Mouse (Mus musculus): ENCODE data around the gene Cln5.

Cln5 gene

GRCm38 (mm10) chr14:103069864-103070611 lies at the start of gene Cln5:
Cln5 (plus strand) TSS chr14:103070216.
- DNase-seq (ENCODE audit: low spot score), result peak; percentile 91

GRCm38 (mm10) chr14:103029203-103029602 lies 40.8 kb upstream of the Cln5 start:
- no peak for DNase-seq (ENCODE audit: low spot score)

DNA sequence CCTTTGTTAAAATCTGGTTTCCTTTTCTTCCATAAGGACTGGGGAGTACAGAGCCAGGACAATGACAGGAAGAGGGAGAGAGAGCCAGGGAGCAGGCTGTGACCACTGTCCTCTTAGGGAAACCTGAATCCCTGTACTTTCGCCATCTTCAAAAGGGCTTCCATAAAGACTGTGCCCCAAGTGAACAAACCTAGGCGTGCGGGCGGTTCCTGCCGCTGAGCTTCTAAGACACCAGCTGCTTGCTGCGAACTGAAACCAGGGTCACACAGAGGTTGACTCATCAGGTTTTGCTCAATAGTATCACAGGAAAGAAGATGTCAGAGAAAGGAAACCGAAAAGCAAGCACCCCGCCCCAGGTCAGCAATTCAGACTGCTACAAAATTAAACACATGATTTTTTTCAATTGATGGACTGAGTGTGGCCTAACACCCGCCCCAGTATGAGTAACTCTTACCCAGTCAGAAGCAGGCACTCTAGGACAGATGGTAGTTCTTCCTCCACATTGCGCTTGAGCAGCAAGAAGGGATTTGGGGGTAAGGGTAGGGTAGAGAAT lies 36.7 kb upstream of the Cln5 start:
- DNase-seq (ENCODE audit: low spot score), result no peak

DNA sequence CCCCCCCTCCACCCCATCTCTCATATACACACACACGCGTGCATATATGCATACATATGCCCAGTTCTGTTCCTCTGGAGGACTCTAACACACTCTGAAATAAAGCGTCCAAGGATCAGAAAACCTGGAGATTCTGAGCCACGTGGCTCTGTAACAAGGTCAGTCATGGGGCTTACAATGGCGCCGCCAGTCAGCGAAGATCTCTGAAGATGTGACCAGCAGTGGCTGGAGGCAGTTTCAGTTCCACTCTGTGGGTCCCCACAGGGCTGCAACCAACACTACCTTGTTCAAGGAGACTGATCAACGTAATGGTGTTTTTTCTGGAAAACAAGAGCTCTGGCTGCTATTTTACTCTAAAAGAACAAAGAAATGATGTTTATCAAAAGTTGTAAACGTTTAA lies 35.9 kb upstream of the Cln5 start:
- DNase-seq (ENCODE audit: low spot score), result no peak

- no peak for DNase-seq (ENCODE audit: low spot score)
Observed at GRCm38 (mm10) chr14:103037016-103037415, 33.0 kb upstream of the Cln5 start.

- no peak for DNase-seq (ENCODE audit: low spot score)
Observed at GRCm38 (mm10) chr14:103046677-103047076, 23.3 kb upstream of the Cln5 start, which contains the start of gene Acod1. Acod1 (plus strand) TSS chr14:103046977.

GRCm38 (mm10) chr14:103048292-103049086 lies 21.5 kb upstream of the Cln5 start:
- no peak for DNase-seq (ENCODE audit: low spot score)

- peak; percentile 39 for DNase-seq (ENCODE audit: low spot score)
Observed at GRCm38 (mm10) chr14:103051159-103051769, 18.8 kb upstream of the Cln5 start.

DNA sequence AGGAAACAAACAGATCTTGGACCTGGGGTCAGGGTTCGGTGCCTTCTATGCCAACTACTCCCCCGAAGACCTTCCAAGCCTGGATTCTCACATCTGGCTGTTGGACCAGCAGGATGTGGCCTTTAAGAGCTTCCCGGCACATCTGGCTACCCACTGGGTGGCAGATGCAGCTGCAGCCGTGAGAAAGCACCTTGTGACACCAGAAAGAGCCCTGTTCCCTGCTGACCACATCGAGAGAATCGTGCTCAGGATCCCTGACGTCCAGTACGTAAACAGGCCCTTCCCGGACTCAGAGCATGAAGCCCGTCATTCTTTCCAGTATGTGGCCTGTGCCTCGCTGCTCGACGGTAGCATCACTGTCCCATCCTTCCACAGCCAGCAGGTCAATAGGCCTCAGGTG lies 15.3 kb upstream of the Cln5 start:
- no peak for DNase-seq (ENCODE audit: low spot score)

- no peak for DNase-seq (ENCODE audit: low spot score)
Observed at GRCm38 (mm10) chr14:103056601-103057000, 13.4 kb upstream of the Cln5 start.

- DNase-seq (ENCODE audit: low spot score), result no peak
Observed at GRCm38 (mm10) chr14:103058998-103059397, 11.0 kb upstream of the Cln5 start.

- DNase-seq (ENCODE audit: low spot score), result no peak
Observed at GRCm38 (mm10) chr14:103059495-103059894, 10.5 kb upstream of the Cln5 start.

- DNase-seq (ENCODE audit: low spot score), result no peak
Observed at GRCm38 (mm10) chr14:103065294-103066167, 4.5 kb upstream of the Cln5 start.

DNA sequence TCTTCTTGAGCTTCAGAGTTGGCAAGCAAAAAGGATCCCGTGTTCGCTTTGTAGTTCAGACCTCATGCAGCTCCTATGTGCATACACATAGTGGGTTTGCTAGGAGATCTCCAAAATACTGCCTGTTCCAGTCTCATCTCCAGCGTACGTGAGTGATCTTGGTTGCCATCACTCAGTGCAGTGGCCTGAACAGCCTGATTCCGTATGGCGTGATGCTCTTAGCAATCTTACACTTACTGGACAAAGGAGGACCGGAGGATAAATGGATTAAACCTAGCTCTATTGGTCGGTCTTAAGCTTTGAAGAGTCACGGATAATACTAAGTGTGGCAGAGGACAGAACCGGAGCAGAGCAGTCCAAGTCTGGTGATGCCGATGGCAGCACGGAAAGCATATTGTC lies 552 bp upstream of the Cln5 start:
- DNase-seq (ENCODE audit: low spot score), result no peak

DNA sequence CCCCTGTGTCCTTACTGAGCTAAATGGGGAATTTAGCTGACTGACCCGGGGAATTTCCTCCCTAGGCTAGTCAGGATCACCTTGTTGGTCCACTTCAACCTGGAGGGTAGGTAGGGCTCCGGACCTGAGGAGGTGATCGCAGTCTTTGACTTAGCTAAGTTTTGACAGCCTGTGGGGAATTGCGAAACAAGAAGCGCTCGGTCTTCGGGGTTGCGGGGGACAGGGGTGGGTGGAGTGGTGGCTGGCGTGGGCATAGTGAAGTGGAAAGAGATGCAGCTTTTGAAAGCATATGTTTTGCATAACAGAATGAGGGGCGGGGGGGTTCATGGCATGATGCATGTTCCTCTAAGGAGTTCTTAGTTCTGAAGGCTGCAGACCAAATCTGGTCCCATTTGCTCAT lies 774 bp downstream of the Cln5 start:
- DNase-seq (ENCODE audit: low spot score), result no peak

DNA sequence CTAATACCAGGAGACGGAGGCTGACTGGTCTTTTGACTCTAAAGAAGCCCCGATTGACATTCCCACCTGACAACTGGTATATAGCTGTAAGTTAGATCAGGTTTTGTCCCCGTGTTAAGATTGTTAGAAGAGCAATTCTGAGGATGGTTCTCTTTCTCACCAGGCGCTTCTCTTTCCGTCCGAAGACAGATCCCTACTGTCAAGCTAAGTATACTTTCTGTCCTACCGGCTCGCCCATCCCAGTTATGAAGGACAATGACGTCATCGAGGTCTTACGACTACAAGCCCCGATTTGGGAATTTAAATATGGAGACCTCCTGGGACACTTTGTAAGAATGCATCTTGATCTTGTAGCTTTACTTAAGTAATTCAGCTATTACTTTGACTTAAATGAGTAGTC lies 1.5 kb downstream of the Cln5 start:
- DNase-seq (ENCODE audit: low spot score), result no peak

- no peak for DNase-seq (ENCODE audit: low spot score)
Observed at GRCm38 (mm10) chr14:103072731-103073130, 2.7 kb downstream of the Cln5 start.

DNA sequence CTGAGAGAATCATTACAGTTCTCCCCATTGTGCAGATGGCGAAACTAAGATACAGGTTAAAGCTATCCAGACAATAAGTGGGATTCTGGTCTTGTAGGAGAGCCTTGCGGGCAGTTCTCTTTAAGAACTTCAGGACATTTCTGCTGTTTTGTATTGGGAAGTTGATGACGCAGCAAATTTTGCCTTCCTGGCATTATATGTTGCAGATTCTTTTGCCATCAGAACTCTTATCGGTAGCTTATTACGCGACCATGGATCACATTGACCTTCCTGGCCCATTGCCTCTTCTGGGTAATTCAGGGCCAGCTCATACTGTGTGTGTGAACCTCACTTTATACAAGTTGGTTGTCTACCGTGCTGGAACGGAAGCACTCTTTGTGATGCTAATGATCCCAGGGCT lies 3.8 kb downstream of the Cln5 start:
- no peak for DNase-seq (ENCODE audit: low spot score)

DNA sequence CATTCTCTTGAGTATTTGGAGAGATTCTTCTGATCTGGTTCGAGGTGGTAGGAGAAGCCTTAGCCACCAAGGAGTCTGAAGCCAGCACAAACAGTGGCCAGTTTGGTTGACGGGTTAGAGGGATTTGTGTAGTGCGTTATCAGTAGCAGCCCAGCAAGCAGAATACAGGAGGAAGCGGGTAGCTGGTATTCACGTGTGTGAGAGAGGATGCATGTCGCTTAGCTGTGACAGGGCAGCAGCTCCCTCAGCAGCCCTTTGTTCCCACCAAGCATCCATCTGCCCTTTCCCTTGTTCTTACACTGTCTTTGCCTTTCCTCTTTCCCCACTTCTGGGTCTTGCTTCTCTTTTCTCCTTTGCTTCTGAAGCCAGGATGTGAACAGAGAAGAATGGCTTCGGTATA lies 5.2 kb downstream of the Cln5 start:
- no peak for DNase-seq (ENCODE audit: low spot score)

GRCm38 (mm10) chr14:103077272-103078005 lies 7.4 kb downstream of the Cln5 start:
- DNase-seq (ENCODE audit: low spot score), result no peak
